Mouse (Mus musculus) gastrocnemius, postnatal 10 days (tissue): ENCODE measurements around the gene Scarf1. TPM values are rescaled to one million over a fixed set of nuclear protein-coding genes. Genes with fewer than 3 reads are reported as not detected.

Experiments used
- DNase-seq: peaks from one replicate; pipeline ENCODE4 v3.0.0; 2021; ENCODE audit warnings: mixed read lengths
- total RNA-seq, 2 experiments: library from RNA; stranded (reverse); gene quantifications; 2 replicates each; pipeline ENCODE4 v1.2.3; 2021

Gene Scarf1
- total RNA-seq, 2 experiments from 2014 or later: 7.9 to 10.0 TPM

DNA sequence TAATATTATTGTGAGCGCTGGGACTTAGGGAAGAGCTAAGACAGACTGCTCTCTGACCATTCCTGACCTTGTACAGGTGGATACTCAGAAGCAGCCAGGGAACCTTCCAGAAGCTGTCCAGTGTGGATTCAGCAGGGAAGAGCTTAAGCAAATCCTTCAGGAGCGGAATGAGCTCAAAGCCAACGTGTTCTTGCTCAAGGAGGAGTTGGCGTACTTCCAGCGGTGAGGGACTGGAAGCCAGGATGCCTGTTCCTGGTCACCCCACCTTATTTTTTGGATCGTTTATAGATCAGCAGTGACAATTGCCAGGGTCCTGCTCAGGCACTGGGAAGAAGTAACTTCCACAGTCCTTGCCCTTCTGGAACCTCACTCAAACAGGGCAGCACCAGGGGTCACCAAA lies 2.1 kb upstream of the Scarf1 start:
- DNase-seq: peak; percentile 68

DNA sequence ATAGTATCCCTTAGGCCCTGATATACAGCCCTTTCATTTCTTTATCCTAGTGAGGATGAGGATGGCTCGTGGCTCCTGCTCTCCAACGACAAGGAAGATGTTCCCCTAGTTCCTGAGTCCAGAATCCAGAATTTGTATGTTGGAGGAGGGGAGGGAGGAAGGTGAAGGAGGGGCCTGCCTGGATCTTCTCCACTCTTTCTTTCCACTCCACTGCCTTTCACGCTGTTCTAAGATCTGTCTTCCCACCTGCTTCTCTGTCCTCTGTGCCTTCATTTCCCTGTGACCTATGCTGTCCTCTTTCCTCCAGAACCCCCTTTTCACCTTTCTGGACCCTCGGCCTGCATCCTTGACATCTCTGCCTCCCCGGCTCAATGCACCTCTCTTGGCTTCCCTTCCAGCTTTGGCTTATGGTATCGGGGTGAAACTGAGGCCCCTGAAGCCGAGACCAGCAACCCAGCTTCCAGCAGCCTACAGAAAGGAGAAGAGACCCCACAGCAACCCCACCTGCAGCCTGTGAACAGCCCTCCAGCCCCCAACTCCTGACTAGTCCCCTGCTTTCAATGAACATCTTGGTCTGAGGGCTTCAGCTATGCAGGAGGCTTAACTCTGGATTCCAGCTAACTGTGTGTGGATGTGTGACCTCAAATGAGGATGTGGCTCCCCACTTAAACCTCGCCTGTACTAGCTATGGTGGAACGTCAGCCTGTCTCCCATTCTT lies 880 bp upstream of the Scarf1 start:
- DNase-seq: no peak

GRCm38 (mm10) chr11:75515186-75515585 lies 1.8 kb downstream of the Scarf1 start:
- no peak for DNase-seq

DNA sequence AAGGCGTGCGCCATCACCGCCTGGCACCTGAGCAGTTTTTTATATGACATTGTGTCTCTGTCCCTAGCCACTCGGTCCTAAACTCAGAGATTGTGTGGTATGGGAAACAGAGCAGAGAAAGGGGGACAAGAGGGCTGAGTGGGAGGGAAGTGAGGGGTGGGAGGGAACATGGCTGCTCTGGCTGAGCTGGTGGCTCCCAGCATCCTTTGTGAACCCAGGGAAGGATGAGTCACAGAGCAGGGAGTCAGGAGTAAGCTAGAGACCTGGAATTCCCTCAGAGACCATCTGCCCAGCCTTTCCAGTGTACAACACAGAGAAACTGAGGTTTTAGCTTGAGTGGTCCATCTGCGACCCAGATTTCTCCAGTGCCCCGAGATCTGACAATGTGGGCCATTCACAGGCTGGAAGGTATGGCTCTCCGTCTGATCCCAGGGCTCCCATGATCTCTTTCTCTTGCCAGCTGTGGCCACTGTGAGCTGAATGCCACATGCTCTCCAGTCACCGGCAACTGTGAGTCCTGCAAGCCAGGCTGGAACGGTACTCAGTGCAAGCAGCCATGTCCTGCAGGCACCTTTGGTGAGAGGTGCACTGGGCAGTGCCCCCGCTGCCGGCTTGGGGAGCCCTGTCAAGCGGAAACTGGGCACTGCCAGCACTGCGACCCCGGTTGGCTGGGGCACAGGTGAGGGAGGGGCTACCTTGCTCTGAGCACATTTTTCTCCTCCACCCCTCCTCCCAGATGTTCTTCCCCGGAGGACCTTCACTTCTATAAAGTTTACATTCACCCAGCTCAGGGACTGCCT lies 6.7 kb downstream of the Scarf1 start:
- DNase-seq: no peak

- DNase-seq: no peak
These were observed 8.3 kb downstream of the Scarf1 start for GRCm38 (mm10) chr11:75521609-75522008.

- no peak for DNase-seq
These were observed 9.5 kb downstream of the Scarf1 start for GRCm38 (mm10) chr11:75522793-75523192.

GRCm38 (mm10) chr11:75525531-75526125 lies 12.3 kb downstream of the Scarf1 start:
- DNase-seq: no peak

DNA sequence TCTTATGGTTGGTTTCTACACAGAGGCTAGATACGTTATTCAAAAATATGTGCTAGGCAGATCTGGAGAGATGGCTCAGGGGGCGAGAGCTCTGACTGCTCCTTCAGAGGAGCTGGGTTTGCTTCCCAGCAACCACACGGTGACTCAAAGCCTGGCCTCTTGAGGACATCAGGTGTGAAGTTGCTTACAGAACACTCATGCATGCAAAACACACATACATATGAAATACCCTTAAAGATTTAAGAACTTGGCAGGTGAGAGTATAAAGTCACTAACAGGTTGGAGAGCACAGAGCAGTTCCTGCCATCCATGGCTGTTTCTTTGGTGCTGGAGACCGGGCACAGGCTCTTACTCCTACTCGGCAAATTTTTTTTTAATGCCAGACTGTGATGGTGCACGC lies 13.6 kb downstream of the Scarf1 start:
- DNase-seq: no peak

DNA sequence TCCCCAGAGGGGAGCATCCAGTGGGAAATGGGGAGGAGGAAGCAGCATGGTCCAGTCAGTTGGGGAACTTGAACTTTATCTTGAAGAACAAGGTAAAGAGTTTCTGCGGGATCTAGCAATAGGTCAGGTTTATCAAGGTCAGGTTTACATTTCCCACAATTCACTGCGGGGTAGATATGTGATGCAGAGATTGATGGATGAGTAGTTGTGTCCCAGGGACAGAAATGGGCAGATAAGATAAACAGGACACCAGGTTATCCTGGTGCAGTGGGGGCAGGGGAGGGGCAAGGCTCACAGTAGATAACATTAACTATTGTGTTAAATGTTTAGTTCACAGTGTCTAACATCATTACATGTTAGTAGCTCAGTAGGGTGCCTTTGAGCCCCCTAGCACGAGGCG lies 16.4 kb downstream of the Scarf1 start:
- no peak for DNase-seq

- DNase-seq: peak; percentile 100
These were observed 17.0 kb downstream of the Scarf1 start for GRCm38 (mm10) chr11:75530325-75530724.

DNA sequence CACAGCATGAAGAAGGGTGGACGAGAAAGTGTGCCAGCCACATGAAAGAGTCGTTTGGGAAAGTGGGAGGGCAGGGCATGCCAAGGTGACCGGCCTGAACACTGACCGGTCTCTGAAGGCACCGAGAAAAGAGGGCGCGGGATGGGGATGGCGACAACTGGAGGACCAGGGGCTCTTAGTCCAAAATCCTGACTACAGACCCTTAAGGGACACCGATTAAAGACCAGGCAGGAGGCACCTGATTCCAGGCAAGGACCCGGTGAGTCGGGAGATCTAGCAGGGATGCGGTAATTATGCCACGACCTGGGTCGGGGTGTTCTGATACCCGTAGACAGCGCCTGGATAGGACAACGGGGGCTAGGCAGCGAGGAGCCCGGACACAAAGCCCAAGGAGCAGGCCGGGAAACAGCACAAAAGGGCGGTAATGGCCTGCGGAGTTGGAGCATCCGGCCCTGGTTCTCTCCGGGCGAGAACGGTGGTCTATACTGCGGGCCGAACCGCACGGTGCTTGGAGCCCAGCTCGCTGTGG lies 17.6 kb downstream of the Scarf1 start:
- DNase-seq: no peak

- DNase-seq: peak; percentile 91
These were observed 18.3 kb downstream of the Scarf1 start, which contains the start of gene Slc43a2 for GRCm38 (mm10) chr11:75531469-75532242. Slc43a2 (plus strand) TSS chr11:75531694.

GRCm38 (mm10) chr11:75532340-75533277 lies 19.3 kb downstream of the Scarf1 start:
- no peak for DNase-seq

- no peak for DNase-seq
These were observed 20.1 kb downstream of the Scarf1 start for GRCm38 (mm10) chr11:75533314-75534015.

DNA sequence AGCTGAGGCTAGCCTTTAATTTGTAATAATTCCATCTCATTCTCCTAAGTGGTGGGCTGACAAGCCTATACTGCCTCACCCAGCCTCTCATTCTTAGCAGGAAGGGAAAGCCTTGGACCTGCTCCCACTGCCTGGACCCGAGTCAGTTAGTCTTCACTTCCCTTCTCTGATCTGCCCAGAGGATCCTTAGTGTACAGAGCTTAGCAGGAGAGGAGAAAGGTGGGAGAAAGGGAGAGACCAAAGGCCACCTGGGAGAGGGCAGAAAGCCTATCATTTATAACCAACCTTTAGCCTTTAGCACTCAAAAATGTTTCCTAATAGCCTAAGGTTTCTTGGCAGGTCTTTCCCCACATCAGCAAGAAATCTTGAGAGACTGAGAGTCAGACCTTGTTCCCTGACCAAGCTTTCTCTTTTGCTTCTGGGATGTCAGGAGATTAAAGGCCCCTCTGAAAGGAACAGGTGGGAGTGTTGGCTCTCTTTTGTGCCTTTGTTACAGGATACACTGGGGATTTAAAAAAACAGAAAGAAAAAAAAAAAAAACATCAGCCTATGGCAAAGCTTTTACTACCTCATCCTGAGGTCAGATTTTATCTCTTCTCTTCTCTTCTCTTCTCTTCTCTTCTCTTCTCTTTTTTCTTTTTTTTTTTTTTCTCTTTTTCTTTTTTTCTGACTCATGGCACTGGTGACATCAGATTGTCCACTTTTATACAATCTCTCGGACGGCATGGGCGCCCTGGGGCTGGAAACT lies 21.1 kb downstream of the Scarf1 start:
- DNase-seq: no peak

DNA sequence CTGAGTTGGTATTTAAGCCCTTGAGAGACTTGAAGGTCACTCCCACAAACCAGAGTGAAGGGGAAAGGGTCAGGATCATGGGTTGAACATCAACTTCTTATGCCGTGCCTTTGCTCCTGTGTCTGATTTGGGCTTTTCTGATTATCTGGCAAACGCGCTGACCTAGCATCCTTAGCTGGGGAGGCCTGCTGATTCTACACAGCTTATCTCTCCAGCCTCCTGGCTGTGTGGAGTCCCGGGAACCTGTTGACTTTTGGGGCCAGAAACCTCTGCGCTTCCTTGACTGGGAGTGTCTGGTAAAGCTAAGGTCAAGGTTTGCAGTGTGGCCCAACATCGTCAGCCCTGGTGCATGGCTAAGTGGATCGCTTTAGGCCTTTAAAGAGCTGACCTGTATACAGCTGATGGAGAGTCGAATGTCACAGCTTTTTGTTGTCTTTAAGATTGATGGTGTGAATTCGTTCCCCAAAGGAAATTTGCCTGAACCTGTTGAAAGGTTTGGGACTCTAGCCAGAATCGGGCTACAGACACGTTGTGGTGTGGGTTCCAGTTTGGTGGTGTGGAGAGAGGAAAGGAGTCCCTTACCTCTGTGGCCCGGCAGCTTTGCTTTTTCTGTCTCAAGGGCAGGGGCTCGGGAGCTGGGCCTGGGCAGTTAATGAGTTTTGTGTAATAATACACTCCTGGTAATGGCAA lies 21.9 kb downstream of the Scarf1 start:
- DNase-seq: no peak

- DNase-seq: no peak
These were observed 23.1 kb downstream of the Scarf1 start for GRCm38 (mm10) chr11:75536255-75537024.

DNA sequence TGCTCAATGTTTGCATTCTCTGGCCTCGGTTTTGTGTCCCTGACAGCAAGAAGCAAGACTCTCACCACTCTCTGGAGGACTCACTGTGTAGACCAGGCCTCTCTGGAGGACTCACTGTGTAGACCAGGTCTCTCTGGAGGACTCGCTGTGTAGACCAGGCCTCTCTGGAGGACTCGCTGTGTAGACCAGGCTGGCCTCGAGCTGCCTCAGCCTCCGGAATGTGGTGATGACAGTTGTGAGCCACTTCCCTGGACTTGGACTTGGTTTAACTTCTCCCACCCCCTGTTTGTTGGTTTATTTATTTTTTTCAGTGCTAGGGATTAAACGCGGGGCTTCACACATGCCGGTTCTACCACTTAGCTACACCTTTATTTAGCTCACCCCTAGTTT lies 23.7 kb downstream of the Scarf1 start:
- DNase-seq: no peak
